Mouse (Mus musculus): ENCODE measurements around the gene Galntl6. TPM values are rescaled to one million over a fixed set of nuclear protein-coding genes. Genes with fewer than 3 reads are reported as not detected.

Gene Galntl6
- total RNA-seq, 2 experiments from 2014 or later = not detected

GRCm38 (mm10) chr8:57732795-57733194 is 1179.6 kb downstream of the Galntl6 start:
- intact Hi-C loops (cut with DNase I) = no loop called here
- DNase-seq = no peak

- DNase-seq = no peak
- intact Hi-C loops (cut with DNase I) = no loop called here
Observed at GRCm38 (mm10) chr8:57731666-57732065, 1180.8 kb downstream of the Galntl6 start.

GRCm38 (mm10) chr8:57728276-57728675 is 1184.2 kb downstream of the Galntl6 start:
- intact Hi-C loops (cut with DNase I) = no loop called here
- no peak for DNase-seq

GRCm38 (mm10) chr8:57724843-57725627 is 1187.4 kb downstream of the Galntl6 start:
- intact Hi-C loops (cut with DNase I) = no loop called here
- DNase-seq = no peak

Other genes with a start within 250 kb of the Galntl6 start
- gene BC030500, start 885 bp downstream of the Galntl6 start, total RNA-seq (2021) = not detected

Measured in heart, postnatal 14 days (tissue).